Mouse (Mus musculus): Measurements from ENCODE around the gene Tmem247. TPM values are rescaled to one million over a fixed set of nuclear protein-coding genes. Genes with fewer than 3 reads are reported as not detected.

Gene Tmem247
- polyA plus RNA-seq, 1 experiment = not detected

DNA sequence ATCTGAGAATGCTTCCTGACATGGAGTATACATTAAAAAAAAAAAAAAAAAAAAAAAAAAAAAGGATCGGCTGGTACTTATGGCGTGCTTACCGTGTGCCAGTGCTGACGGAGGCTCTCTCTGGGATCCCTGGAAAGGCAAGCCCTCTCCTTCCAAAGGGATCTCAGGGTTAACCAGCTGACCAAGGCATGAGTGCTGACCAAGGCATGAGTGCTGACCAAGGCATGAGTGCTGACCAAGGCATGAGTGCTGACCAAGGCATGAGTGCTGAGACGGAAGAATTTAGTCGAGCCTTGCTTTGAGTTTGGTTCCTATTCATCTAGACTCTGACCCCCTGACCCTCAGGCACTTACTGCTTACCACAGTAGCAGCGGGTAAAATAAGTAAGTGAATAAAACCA lies 21.5 kb downstream of the Tmem247 start:
- Histone ChIP-seq H3K4me3 (ENCODE audit: control insufficient read depth, insufficient read depth, low read length) (no peak overlapping the region), H3K36me3 (ENCODE audit: control insufficient read depth, insufficient read depth, low read length) (no peaks in the 10 kb centered on the region), H3K4me1 (replicated peaks; ENCODE audit: control insufficient read depth, insufficient read depth, low read length) (peaks cover 6% of the 10 kb centered on the region), H3K27me3 (ENCODE audit: control insufficient read depth, insufficient read depth, low read length) (no peaks in the 10 kb centered on the region), H3K27ac (ENCODE audit: control insufficient read depth, insufficient read depth, low read length) (no peak overlapping the region)
- no peak for DNase-seq
- TF ChIP-seq CTCF (IDR thresholded peaks at IDR 0.05; ENCODE audit: borderline replicate concordance, control insufficient read depth, extremely low read depth, insufficient read depth, low read length, poor library complexity) (no peak), POLR2A (IDR thresholded peaks at IDR 0.05; ENCODE audit: control insufficient read depth, extremely low read depth, insufficient read depth, low read length, poor library complexity) (no peak)
- WGBS = 90% methylated on average over 7 of the region's 7 CpGs

DNA sequence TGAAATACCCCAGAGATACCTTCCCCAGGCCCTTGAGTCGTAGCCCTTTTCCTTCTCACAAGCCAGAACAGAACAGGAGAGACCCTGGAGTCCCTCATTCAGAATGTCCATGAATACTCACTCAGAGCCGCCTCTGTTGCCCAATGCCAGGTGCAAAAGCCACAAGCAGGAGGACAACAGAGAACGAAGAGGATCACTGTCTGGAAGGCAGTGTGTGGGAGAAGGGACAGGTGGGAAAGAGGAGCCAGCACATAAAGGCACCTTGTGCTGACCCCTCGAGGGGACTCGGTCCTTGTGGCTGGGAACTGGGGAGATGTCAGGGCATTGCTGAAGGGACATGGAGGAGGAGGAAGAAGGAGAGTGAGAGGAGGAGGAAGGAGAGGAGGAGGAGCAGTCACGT lies 25.0 kb downstream of the Tmem247 start:
- no peaks in the 10 kb centered on the region for H3K27me3 ChIP-seq (ENCODE audit: control insufficient read depth, insufficient read depth, low read length)
- no peaks in the 10 kb centered on the region for H3K36me3 ChIP-seq (ENCODE audit: control insufficient read depth, insufficient read depth, low read length)
- H3K27ac ChIP-seq (ENCODE audit: control insufficient read depth, insufficient read depth, low read length) = no peak overlapping the region
- peaks cover 6% of the 10 kb centered on the region for H3K4me1 ChIP-seq (replicated peaks; ENCODE audit: control insufficient read depth, insufficient read depth, low read length)
- no peak overlapping the region for H3K4me3 ChIP-seq (ENCODE audit: control insufficient read depth, insufficient read depth, low read length)
- no peak for TF ChIP-seq POLR2A (IDR thresholded peaks at IDR 0.05; ENCODE audit: control insufficient read depth, extremely low read depth, insufficient read depth, low read length, poor library complexity)
- no peak for TF ChIP-seq CTCF (IDR thresholded peaks at IDR 0.05; ENCODE audit: borderline replicate concordance, control insufficient read depth, extremely low read depth, insufficient read depth, low read length, poor library complexity)
- no peak for DNase-seq
- 78% methylated on average over 6 of the region's 6 CpGs for WGBS

DNA sequence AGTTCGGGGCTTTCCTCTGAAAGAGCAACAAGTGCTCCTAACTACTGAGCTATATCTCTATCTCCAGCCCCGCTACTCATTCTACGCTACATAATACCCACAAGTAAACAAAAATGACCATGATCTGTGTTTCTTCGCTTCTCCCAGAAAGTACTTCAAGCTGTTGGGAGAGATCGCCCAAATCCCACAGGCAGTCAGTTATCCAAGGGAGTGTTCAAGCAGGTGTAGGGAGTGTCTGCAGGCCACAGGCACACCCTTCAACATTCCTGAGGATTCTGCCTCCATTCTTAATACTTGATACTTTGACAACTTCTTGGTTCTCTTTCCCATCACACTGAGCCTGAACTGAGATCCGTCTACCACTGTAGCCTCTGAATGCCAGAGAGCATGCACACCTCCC lies 26.0 kb downstream of the Tmem247 start:
- Histone ChIP-seq H3K27me3 (ENCODE audit: control insufficient read depth, insufficient read depth, low read length) (no peaks in the 10 kb centered on the region), H3K27ac (ENCODE audit: control insufficient read depth, insufficient read depth, low read length) (no peak overlapping the region), H3K4me1 (replicated peaks; ENCODE audit: control insufficient read depth, insufficient read depth, low read length) (no peaks in the 10 kb centered on the region), H3K4me3 (ENCODE audit: control insufficient read depth, insufficient read depth, low read length) (no peak overlapping the region), H3K36me3 (ENCODE audit: control insufficient read depth, insufficient read depth, low read length) (no peaks in the 10 kb centered on the region)
- 94% methylated on average over 6 of the region's 6 CpGs for WGBS
- DNase-seq = no peak
- no peak for TF ChIP-seq CTCF (IDR thresholded peaks at IDR 0.05; ENCODE audit: borderline replicate concordance, control insufficient read depth, extremely low read depth, insufficient read depth, low read length, poor library complexity)
- TF ChIP-seq POLR2A (IDR thresholded peaks at IDR 0.05; ENCODE audit: control insufficient read depth, extremely low read depth, insufficient read depth, low read length, poor library complexity) = no peak

DNA sequence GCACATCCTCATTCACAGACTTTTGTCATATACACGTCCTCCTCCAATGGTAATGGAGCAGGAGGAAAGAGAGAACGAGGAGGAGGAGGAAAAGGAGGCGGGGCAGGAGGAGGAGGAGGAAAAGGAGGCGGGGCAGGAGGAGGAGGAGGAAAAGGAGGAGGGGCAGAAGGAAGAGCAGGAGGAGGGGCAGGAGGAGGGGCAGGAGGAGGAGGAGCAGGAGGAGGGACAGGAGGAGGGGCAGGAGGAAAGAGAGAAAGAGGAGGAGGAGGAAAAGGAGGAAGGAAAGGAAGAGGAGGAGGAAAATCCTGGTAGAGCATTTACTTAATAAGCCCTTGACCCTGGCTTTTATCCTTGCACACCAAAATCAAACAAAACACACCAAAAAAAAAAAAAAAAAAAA lies 28.9 kb downstream of the Tmem247 start:
- WGBS = 77% methylated on average over 4 of the region's 4 CpGs
- Histone ChIP-seq H3K27ac (ENCODE audit: control insufficient read depth, insufficient read depth, low read length) (no peak overlapping the region), H3K36me3 (ENCODE audit: control insufficient read depth, insufficient read depth, low read length) (no peaks in the 10 kb centered on the region), H3K4me3 (ENCODE audit: control insufficient read depth, insufficient read depth, low read length) (no peak overlapping the region), H3K27me3 (ENCODE audit: control insufficient read depth, insufficient read depth, low read length) (no peaks in the 10 kb centered on the region), H3K4me1 (replicated peaks; ENCODE audit: control insufficient read depth, insufficient read depth, low read length) (no peaks in the 10 kb centered on the region)
- no peak for DNase-seq
- no peak for TF ChIP-seq CTCF (IDR thresholded peaks at IDR 0.05; ENCODE audit: borderline replicate concordance, control insufficient read depth, extremely low read depth, insufficient read depth, low read length, poor library complexity)
- no peak for TF ChIP-seq POLR2A (IDR thresholded peaks at IDR 0.05; ENCODE audit: control insufficient read depth, extremely low read depth, insufficient read depth, low read length, poor library complexity)

DNA sequence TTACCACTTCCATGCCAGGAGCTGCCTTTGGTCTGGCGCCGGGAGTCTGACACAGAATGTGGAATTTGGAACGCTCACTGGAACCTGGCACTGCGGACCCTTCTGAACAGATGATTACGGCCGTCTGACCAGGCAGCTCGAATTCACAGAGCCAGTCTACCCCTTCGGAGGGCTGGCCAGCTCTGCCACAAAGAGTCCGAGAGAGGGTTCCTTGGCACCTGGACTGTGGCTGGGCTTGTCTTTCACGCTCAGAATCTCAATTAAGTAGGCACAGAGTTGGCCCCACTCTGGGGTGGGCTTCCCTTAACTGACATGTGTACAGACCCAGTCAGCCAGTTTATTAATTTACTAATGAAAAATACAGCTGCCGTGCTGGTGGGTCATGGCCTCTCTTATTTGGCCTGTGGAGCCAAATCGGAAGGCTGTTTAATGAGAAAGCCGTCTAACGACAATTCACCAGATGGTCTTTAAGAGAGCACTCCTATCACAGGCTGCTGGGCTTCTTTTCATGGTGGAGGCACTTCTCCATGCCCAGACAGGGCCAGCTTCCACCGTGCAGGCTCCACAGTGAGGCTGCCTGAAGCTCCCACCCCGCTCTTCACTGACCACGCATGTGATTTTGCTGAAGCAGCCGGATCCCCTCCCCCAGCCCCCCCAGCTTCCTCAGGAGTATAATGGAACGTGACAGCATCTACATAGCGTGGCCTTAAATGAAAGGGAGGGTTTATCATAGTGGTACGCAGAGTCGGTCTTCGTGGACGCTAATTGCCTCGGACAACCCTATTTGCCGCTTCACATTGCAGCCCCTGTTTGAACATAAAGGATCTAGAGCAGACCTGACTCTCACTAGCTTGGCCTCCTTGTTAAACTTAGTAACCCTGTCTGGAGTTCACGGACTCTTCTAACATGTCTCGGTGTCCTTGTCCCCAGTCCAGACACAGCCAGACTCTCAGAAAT lies 31.0 kb downstream of the Tmem247 start, which contains the start of gene Atp6v1e2:
TSS of gene Atp6v1e2 (minus strand) at position 58 of the 957 bp plus-strand sequence.
- no peaks in the 10 kb centered on the region for H3K4me1 ChIP-seq (replicated peaks; ENCODE audit: control insufficient read depth, insufficient read depth, low read length)
- H3K36me3 ChIP-seq (ENCODE audit: control insufficient read depth, insufficient read depth, low read length) = no peaks in the 10 kb centered on the region
- TF ChIP-seq POLR2A (IDR thresholded peaks at IDR 0.05; ENCODE audit: control insufficient read depth, extremely low read depth, insufficient read depth, low read length, poor library complexity) (no peak), CTCF (IDR thresholded peaks at IDR 0.05; ENCODE audit: borderline replicate concordance, control insufficient read depth, extremely low read depth, insufficient read depth, low read length, poor library complexity) (no peak)
- no peak within 1 kb of the TSS for H3K4me3 ChIP-seq (ENCODE audit: control insufficient read depth, insufficient read depth, low read length)
- no peak for DNase-seq
- WGBS = 96% methylated on average over 28 of the region's 28 CpGs
- H3K27ac ChIP-seq (ENCODE audit: control insufficient read depth, insufficient read depth, low read length) = no peak within 1 kb of the TSS
- no peaks in the 10 kb centered on the region; the same call in 1 of the 2 replicates for H3K27me3 ChIP-seq (ENCODE audit: control insufficient read depth, insufficient read depth, low read length)

DNA sequence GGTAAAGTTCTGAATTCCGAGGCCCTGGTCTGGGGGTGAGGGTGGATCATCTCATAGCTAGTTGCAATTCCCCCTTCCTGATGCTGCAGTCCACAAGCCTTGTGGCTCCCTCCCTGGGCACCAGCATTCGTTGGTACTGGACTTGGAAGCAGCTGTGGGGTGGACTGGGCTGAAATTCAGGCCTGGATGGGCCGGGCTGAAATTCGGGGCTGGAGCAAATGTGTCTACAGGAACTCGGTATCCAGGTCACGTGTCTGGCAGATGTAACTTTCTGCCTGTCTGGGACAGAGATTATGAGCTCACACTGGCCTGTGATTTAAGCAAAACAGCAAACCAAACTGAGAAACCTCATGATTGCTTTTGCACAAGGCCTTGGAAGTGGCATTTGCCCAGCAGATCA lies 31.7 kb downstream of the Tmem247 start:
- no peak for DNase-seq
- no peak overlapping the region for H3K27ac ChIP-seq (ENCODE audit: control insufficient read depth, insufficient read depth, low read length)
- 91% methylated on average over 6 of the region's 6 CpGs for WGBS
- H3K36me3 ChIP-seq (ENCODE audit: control insufficient read depth, insufficient read depth, low read length) = no peaks in the 10 kb centered on the region
- H3K4me3 ChIP-seq (ENCODE audit: control insufficient read depth, insufficient read depth, low read length) = no peak overlapping the region
- no peaks in the 10 kb centered on the region; the same call in 1 of the 2 replicates for H3K27me3 ChIP-seq (ENCODE audit: control insufficient read depth, insufficient read depth, low read length)
- TF ChIP-seq CTCF (IDR thresholded peaks at IDR 0.05; ENCODE audit: borderline replicate concordance, control insufficient read depth, extremely low read depth, insufficient read depth, low read length, poor library complexity) (no peak), POLR2A (IDR thresholded peaks at IDR 0.05; ENCODE audit: control insufficient read depth, extremely low read depth, insufficient read depth, low read length, poor library complexity) (no peak)
- H3K4me1 ChIP-seq (replicated peaks; ENCODE audit: control insufficient read depth, insufficient read depth, low read length) = no peaks in the 10 kb centered on the region
